Mouse (Mus musculus) testis, adult 2 months (tissue): Measurements from ENCODE around the gene Enpp7. TPM values are rescaled to one million over a fixed set of nuclear protein-coding genes. Genes with fewer than 3 reads are reported as not detected.

ENCODE experiments used
- H3K27ac ChIP-seq: fragments of 200-500 bp; 2 replicates; pipeline ENCODE4 v1.5.1; 2012; ENCODE audit warnings: low read depth, low read length; ENCODE audit not compliant: control insufficient read depth, insufficient read depth
- H3K27me3 ChIP-seq: fragments of 200-500 bp; 2 replicates; pipeline ENCODE4 v1.6.1; 2012; ENCODE audit warnings: mild to moderate bottlenecking, low read length, moderate library complexity; ENCODE audit not compliant: control insufficient read depth, insufficient read depth
- H3K36me3 ChIP-seq: fragments of 200-500 bp; 2 replicates; pipeline ENCODE4 v1.6.1; 2012; ENCODE audit warnings: mild to moderate bottlenecking, low read length; ENCODE audit not compliant: control insufficient read depth, insufficient read depth
- H3K4me1 ChIP-seq: fragments of 200-500 bp; 2 replicates; pipeline ENCODE4 v1.6.1; 2012; ENCODE audit warnings: low read length; ENCODE audit not compliant: control insufficient read depth, insufficient read depth
- H3K4me3 ChIP-seq: fragments of 200-500 bp; 2 replicates; pipeline ENCODE4 v1.5.1; 2012; ENCODE audit warnings: low read depth, mild to moderate bottlenecking, low read length, moderate library complexity, mixed read lengths; ENCODE audit not compliant: control insufficient read depth
- CTCF ChIP-seq: fragments of 200-500 bp; IDR thresholded peaks from 2 replicates; pipeline ENCODE4 v1.5.1; 2012; ENCODE audit warnings: low read depth, mild to moderate bottlenecking, inconsistent platforms, low read length, moderate library complexity; ENCODE audit not compliant: control insufficient read depth, insufficient read depth, insufficient replicate concordance
- POLR2A ChIP-seq: fragments of 200-500 bp; IDR thresholded peaks from 2 replicates; pipeline ENCODE4 v1.6.1; 2012; ENCODE audit warnings: low read depth, mild to moderate bottlenecking, inconsistent platforms, low read length, moderate library complexity; ENCODE audit not compliant: control insufficient read depth
- polyA plus RNA-seq: library from polyadenylated mRNA; depleted of rRNA; stranded (reverse); fragments of >200 nt; gene quantifications from 2 replicates; pipeline ENCODE4 v1.2.3, GENCODE M21; 2012

The Enpp7 gene
- polyA plus RNA-seq, 1 experiment: not detected

- H3K36me3 ChIP-seq: no peaks in the 10 kb centered on the region
- no peak overlapping the region for H3K27ac ChIP-seq
- TF ChIP-seq POLR2A (no peak), CTCF (no peak)
- H3K4me1 ChIP-seq: peaks cover 51% of the 10 kb centered on the region
- H3K27me3 ChIP-seq: peaks cover 4% of the 10 kb centered on the region
- peak overlapping the region; percentile 59 for H3K4me3 ChIP-seq
Observed at GRCm38 (mm10) chr11:119036934-119037779, 49.2 kb downstream of the Enpp7 start.

- no peaks in the 10 kb centered on the region for H3K36me3 ChIP-seq
- H3K4me3 ChIP-seq: no peak overlapping the region
- TF ChIP-seq CTCF: no peak
- no peak for TF ChIP-seq POLR2A
- H3K4me1 ChIP-seq: peaks cover 52% of the 10 kb centered on the region
- no peak overlapping the region for H3K27ac ChIP-seq
- H3K27me3 ChIP-seq: peaks cover 6% of the 10 kb centered on the region
Observed at GRCm38 (mm10) chr11:119037780-119038401, 49.9 kb downstream of the Enpp7 start.

- TF ChIP-seq CTCF (no peak), POLR2A (no peak)
- Histone ChIP-seq H3K4me3 (no peak overlapping the region), H3K27ac (no peak overlapping the region), H3K36me3 (no peaks in the 10 kb centered on the region), H3K4me1 (peaks cover 55% of the 10 kb centered on the region), H3K27me3 (peaks cover 7% of the 10 kb centered on the region)
Observed at GRCm38 (mm10) chr11:119038744-119039484, 50.9 kb downstream of the Enpp7 start.

- H3K36me3 ChIP-seq: no peaks in the 10 kb centered on the region
- peaks cover 6% of the 10 kb centered on the region for H3K27me3 ChIP-seq
- 0 out of 2 replicates have a peak overlapping the region, but pooled peaks have one; percentile 21 for H3K27ac ChIP-seq
- peaks cover 51% of the 10 kb centered on the region for H3K4me1 ChIP-seq
- no peak for TF ChIP-seq POLR2A
- no peak for TF ChIP-seq CTCF
- H3K4me3 ChIP-seq: peak overlapping the region; percentile 77
Observed at GRCm38 (mm10) chr11:119039732-119040512, 51.9 kb downstream of the Enpp7 start.

- Histone ChIP-seq H3K27ac (peak within 1 kb of the TSS; percentile 21; the same call in 1 of the 2 replicates), H3K4me1 (peaks cover 46% of the 10 kb centered on the region), H3K27me3 (peaks cover 5% of the 10 kb centered on the region), H3K4me3 (peak within 1 kb of the TSS; percentile 84), H3K36me3 (no peaks in the 10 kb centered on the region)
- TF ChIP-seq CTCF: no peak
- TF ChIP-seq POLR2A: no peak; the same call in 1 of the 2 replicates
Observed at GRCm38 (mm10) chr11:119040600-119041324, 52.8 kb downstream of the Enpp7 start, which contains the start of gene Cbx8. Gene Cbx8 (minus strand): TSS chr11:119040969.

GRCm38 (mm10) chr11:119041325-119041716 lies 53.3 kb downstream of the Enpp7 start:
- Histone ChIP-seq H3K4me3 (peak overlapping the region; percentile 84), H3K27me3 (peaks cover 5% of the 10 kb centered on the region), H3K4me1 (peaks cover 43% of the 10 kb centered on the region), H3K36me3 (no peaks in the 10 kb centered on the region), H3K27ac (no peak overlapping the region)
- TF ChIP-seq POLR2A (0 out of 2 replicates have a peak, but pooled peaks have one; percentile 5), CTCF (no peak)
